Mouse (Mus musculus): ENCODE measurements around the gene Cdkal1. TPM values are rescaled to one million over a fixed set of nuclear protein-coding genes. Genes with fewer than 3 reads are reported as not detected.

The Cdkal1 gene
- polyA plus RNA-seq, 1 experiment from 2014 or later = 33.9 TPM

GRCm38 (mm10) chr13:29699896-29700295 lies 155.6 kb downstream of the Cdkal1 start:
- 96% methylated on average over 5 of the region's 5 CpGs for WGBS
- H3K27ac ChIP-seq (ENCODE audit: low read depth) = no peak overlapping the region

DNA sequence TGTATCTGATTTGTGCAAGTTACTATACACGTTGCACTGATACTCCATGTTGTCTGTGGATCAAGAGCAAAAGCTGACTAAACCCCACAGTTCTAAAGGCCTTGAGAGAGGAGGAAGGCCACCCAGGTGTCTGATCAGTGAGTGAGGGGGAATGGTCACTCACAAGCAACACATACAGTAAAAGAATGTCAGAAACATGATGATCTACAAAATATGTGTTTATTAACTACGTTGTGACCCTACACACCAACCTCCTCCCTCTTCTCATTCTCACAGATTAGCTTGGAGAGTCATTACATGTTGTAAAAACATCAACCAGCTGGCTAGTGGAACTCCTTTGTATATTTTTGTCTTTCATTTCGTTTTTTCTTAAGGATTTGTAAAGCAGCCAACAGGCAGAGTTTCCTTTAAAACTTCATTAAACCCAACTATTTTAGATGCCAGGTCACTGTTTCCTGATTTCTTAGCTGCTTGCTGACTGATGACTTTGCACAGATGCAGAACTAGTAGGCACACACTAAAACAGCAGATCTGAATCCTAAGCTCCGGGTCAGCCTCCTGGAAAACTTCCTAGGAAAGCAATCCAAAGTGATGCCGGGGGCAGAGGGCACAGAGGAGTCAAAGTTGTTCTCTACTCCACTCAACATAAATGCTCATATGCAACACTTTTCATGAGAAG lies 157.0 kb downstream of the Cdkal1 start:
- WGBS = 48% methylated on average over 5 of the region's 5 CpGs
- Histone ChIP-seq H3K36me3 (ENCODE audit: control insufficient read depth, insufficient read depth, low read length) (no peaks in the 10 kb centered on the region), H3K4me2 (ENCODE audit: low read length) (no peak overlapping the region), H3K4me1 (replicated peaks; ENCODE audit: control insufficient read depth, insufficient read depth, low read length) (no peaks in the 10 kb centered on the region), H3K27me3 (replicated peaks; ENCODE audit: control insufficient read depth, insufficient read depth, low read length) (no peaks in the 10 kb centered on the region), H3K9me3 (ENCODE audit: control insufficient read depth, low read length) (no peaks in the 10 kb centered on the region), H3K27ac (ENCODE audit: low read depth) (no peak overlapping the region), H3K9ac (ENCODE audit: low read length) (no peak overlapping the region), H3K4me3 (ENCODE audit: low read depth, low read length) (no peak overlapping the region)
- ATAC-seq (replicated peaks; ENCODE audit: low FRiP score, low TSS enrichment, low read depth) = no peak
- DNase-seq (ENCODE audit: low spot score) = no peak

More at GRCm38 (mm10) chr13:29699896-29700295, 155.6 kb downstream of the Cdkal1 start:
- no peak overlapping the region for H3K4me2 ChIP-seq (ENCODE audit: low read length)
- no peak overlapping the region for H3K4me3 ChIP-seq (ENCODE audit: low read depth, low read length)
- ATAC-seq (replicated peaks; ENCODE audit: low FRiP score, low TSS enrichment, low read depth) = no peak
- no peak for DNase-seq (ENCODE audit: low spot score)
- H3K9ac ChIP-seq (ENCODE audit: low read length) = no peak overlapping the region
- H3K36me3 ChIP-seq (ENCODE audit: control insufficient read depth, insufficient read depth, low read length) = no peaks in the 10 kb centered on the region
- no peaks in the 10 kb centered on the region for H3K4me1 ChIP-seq (replicated peaks; ENCODE audit: control insufficient read depth, insufficient read depth, low read length)
- H3K9me3 ChIP-seq (ENCODE audit: control insufficient read depth, low read length) = no peaks in the 10 kb centered on the region
- no peaks in the 10 kb centered on the region for H3K27me3 ChIP-seq (replicated peaks; ENCODE audit: control insufficient read depth, insufficient read depth, low read length)

DNA sequence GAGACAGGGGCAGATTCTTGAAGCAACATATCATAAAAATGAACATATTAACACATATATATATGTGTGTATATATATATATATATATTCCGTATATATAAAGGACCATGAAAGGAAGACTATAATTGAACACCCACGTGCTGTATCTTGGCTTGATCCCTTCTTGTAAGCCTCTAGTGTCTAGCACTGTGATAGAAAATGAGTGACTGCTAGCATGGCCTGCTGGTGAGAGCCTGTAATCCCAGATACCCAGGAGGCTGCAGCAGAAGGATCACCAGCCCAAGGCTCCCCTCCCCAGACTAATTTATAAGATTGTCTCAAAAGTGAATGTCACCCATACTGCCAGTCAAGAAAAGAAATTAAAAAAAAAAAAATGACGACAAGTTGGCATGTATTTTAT lies 158.2 kb downstream of the Cdkal1 start:
- H3K27ac ChIP-seq (ENCODE audit: low read depth) = no peak overlapping the region
- ATAC-seq (replicated peaks; ENCODE audit: low FRiP score, low TSS enrichment, low read depth) (no peak), DNase-seq (ENCODE audit: low spot score) (no peak)
- 85% methylated on average over 3 of the region's 3 CpGs for WGBS
- H3K4me1 ChIP-seq (replicated peaks; ENCODE audit: control insufficient read depth, insufficient read depth, low read length) = no peaks in the 10 kb centered on the region
- no peak overlapping the region for H3K4me2 ChIP-seq (ENCODE audit: low read length)
- H3K27me3 ChIP-seq (replicated peaks; ENCODE audit: control insufficient read depth, insufficient read depth, low read length) = no peaks in the 10 kb centered on the region
- no peak overlapping the region for H3K4me3 ChIP-seq (ENCODE audit: low read depth, low read length)
- no peaks in the 10 kb centered on the region for H3K9me3 ChIP-seq (ENCODE audit: control insufficient read depth, low read length)
- no peak overlapping the region for H3K9ac ChIP-seq (ENCODE audit: low read length)
- no peaks in the 10 kb centered on the region for H3K36me3 ChIP-seq (ENCODE audit: control insufficient read depth, insufficient read depth, low read length)

DNA sequence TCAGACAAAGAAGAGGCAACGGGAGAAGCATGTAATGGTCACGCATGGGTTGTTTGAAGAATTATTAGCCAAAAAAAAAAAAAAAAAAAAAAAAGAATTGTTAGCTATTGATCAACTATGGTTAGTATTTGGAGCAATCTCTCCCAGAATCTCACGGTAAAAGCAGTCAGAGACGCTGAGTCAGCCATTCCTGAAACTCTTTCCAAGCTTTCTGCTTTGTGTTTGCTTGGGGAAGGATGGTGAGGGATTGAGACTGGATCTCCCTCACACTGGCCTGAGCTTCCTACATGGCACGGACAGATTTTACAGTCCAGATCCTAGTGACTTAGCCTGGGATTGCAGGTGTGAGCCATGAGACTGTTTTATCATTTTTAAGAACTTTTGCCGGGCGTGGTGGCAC lies 164.7 kb downstream of the Cdkal1 start:
- Histone ChIP-seq H3K9ac (ENCODE audit: low read length) (no peak overlapping the region), H3K27ac (ENCODE audit: low read depth) (no peak overlapping the region), H3K4me1 (replicated peaks; ENCODE audit: control insufficient read depth, insufficient read depth, low read length) (no peaks in the 10 kb centered on the region), H3K4me2 (ENCODE audit: low read length) (no peak overlapping the region), H3K4me3 (ENCODE audit: low read depth, low read length) (no peak overlapping the region), H3K27me3 (replicated peaks; ENCODE audit: control insufficient read depth, insufficient read depth, low read length) (no peaks in the 10 kb centered on the region), H3K36me3 (ENCODE audit: control insufficient read depth, insufficient read depth, low read length) (no peaks in the 10 kb centered on the region), H3K9me3 (ENCODE audit: control insufficient read depth, low read length) (no peaks in the 10 kb centered on the region)
- ATAC-seq (replicated peaks; ENCODE audit: low FRiP score, low TSS enrichment, low read depth) (no peak), DNase-seq (ENCODE audit: low spot score) (no peak)
- 78% methylated on average over 7 of the region's 7 CpGs for WGBS

- Histone ChIP-seq H3K36me3 (ENCODE audit: control insufficient read depth, insufficient read depth, low read length) (no peaks in the 10 kb centered on the region), H3K4me2 (ENCODE audit: low read length) (no peak overlapping the region), H3K4me1 (replicated peaks; ENCODE audit: control insufficient read depth, insufficient read depth, low read length) (no peaks in the 10 kb centered on the region), H3K4me3 (ENCODE audit: low read depth, low read length) (no peak overlapping the region), H3K9ac (ENCODE audit: low read length) (no peak overlapping the region), H3K27me3 (replicated peaks; ENCODE audit: control insufficient read depth, insufficient read depth, low read length) (no peaks in the 10 kb centered on the region), H3K27ac (ENCODE audit: low read depth) (no peak overlapping the region), H3K9me3 (ENCODE audit: control insufficient read depth, low read length) (no peaks in the 10 kb centered on the region)
- ATAC-seq (replicated peaks; ENCODE audit: low FRiP score, low TSS enrichment, low read depth) (no peak), DNase-seq (ENCODE audit: low spot score) (no peak)
- whole genome bisulfite sequencing = 63% methylated on average over 6 of the region's 6 CpGs
These were observed 166.6 kb downstream of the Cdkal1 start for GRCm38 (mm10) chr13:29688851-29689250.

GRCm38 (mm10) chr13:29687872-29688271 lies 167.6 kb downstream of the Cdkal1 start:
- no peaks in the 10 kb centered on the region for H3K9me3 ChIP-seq (ENCODE audit: control insufficient read depth, low read length)
- H3K4me2 ChIP-seq (ENCODE audit: low read length) = no peak overlapping the region
- H3K27me3 ChIP-seq (replicated peaks; ENCODE audit: control insufficient read depth, insufficient read depth, low read length) = no peaks in the 10 kb centered on the region
- WGBS = 85% methylated on average over 7 of the region's 7 CpGs
- H3K36me3 ChIP-seq (ENCODE audit: control insufficient read depth, insufficient read depth, low read length) = no peaks in the 10 kb centered on the region
- ATAC-seq (replicated peaks; ENCODE audit: low FRiP score, low TSS enrichment, low read depth) = no peak
- no peak for DNase-seq (ENCODE audit: low spot score)
- no peaks in the 10 kb centered on the region for H3K4me1 ChIP-seq (replicated peaks; ENCODE audit: control insufficient read depth, insufficient read depth, low read length)
- H3K27ac ChIP-seq (ENCODE audit: low read depth) = no peak overlapping the region
- H3K4me3 ChIP-seq (ENCODE audit: low read depth, low read length) = no peak overlapping the region
- no peak overlapping the region for H3K9ac ChIP-seq (ENCODE audit: low read length)

DNA sequence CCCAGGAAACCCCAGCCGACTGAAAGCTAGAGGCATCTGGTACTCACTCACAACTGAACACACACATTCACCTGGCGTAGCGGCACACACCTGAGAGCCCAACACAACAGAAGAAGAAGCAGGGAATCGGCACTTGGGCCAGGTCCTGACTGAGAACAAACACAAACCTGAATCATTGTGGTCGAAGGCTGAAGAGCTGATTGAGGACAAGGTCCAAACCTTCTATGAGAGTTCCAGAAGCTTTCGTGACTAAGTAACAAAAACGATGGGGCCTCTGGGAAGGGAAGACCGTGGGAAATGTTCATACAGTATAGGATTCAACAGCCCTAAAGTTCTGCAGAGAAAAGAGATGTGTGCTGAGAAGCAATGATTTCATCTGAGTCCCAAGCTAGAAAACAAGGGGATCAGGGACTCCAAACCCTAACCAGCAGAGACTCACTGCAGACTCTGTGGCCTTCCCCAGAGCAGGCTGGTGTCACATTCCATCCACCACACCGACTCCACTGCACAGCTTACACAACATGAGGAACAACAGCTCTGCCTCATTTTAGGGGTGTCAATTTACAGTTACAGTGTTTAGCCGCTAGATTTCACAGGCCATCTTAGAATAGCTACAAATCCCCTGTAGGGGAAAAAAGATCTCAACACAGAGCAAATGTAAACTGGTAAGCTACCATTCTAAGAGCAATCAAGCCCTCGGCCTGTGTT lies 175.8 kb downstream of the Cdkal1 start:
- no peak overlapping the region for H3K4me3 ChIP-seq (ENCODE audit: low read depth, low read length)
- no peaks in the 10 kb centered on the region for H3K27me3 ChIP-seq (replicated peaks; ENCODE audit: control insufficient read depth, insufficient read depth, low read length)
- H3K4me2 ChIP-seq (ENCODE audit: low read length) = no peak overlapping the region
- no peaks in the 10 kb centered on the region for H3K36me3 ChIP-seq (ENCODE audit: control insufficient read depth, insufficient read depth, low read length)
- ATAC-seq (replicated peaks; ENCODE audit: low FRiP score, low TSS enrichment, low read depth) = no peak
- no peaks in the 10 kb centered on the region for H3K9me3 ChIP-seq (ENCODE audit: control insufficient read depth, low read length)
- no peak overlapping the region for H3K9ac ChIP-seq (ENCODE audit: low read length)
- no peaks in the 10 kb centered on the region for H3K4me1 ChIP-seq (replicated peaks; ENCODE audit: control insufficient read depth, insufficient read depth, low read length)
- no peak for DNase-seq (ENCODE audit: low spot score)
- WGBS = 75% methylated on average over 11 of the region's 11 CpGs
- H3K27ac ChIP-seq (ENCODE audit: low read depth) = no peak overlapping the region

DNA sequence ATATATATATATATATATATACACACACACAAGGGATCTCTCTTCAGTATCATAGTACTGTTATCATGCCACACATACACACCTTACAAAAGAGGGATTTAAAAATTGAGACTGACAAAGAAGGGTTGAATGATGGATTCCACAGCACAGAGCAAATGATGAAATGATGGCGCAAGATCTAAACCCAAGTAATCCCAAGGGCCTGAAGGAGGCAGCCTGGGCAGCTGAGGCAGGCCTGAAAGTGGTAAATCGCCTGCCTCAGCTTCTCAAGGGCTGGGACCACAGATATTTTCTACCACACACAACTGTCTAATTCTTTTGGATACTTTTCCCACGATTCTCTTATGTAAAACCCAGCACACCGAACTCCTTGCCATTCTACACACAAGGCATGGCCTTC lies 177.9 kb downstream of the Cdkal1 start:
- no peaks in the 10 kb centered on the region for H3K36me3 ChIP-seq (ENCODE audit: control insufficient read depth, insufficient read depth, low read length)
- no peaks in the 10 kb centered on the region for H3K9me3 ChIP-seq (ENCODE audit: control insufficient read depth, low read length)
- no peak overlapping the region for H3K27ac ChIP-seq (ENCODE audit: low read depth)
- no peak overlapping the region for H3K9ac ChIP-seq (ENCODE audit: low read length)
- ATAC-seq (replicated peaks; ENCODE audit: low FRiP score, low TSS enrichment, low read depth) (no peak), DNase-seq (ENCODE audit: low spot score) (no peak)
- H3K4me2 ChIP-seq (ENCODE audit: low read length) = no peak overlapping the region
- H3K4me1 ChIP-seq (replicated peaks; ENCODE audit: control insufficient read depth, insufficient read depth, low read length) = no peaks in the 10 kb centered on the region
- H3K27me3 ChIP-seq (replicated peaks; ENCODE audit: control insufficient read depth, insufficient read depth, low read length) = no peaks in the 10 kb centered on the region
- 94% methylated on average over 4 of the region's 4 CpGs for WGBS
- H3K4me3 ChIP-seq (ENCODE audit: low read depth, low read length) = no peak overlapping the region

- Histone ChIP-seq H3K4me2 (ENCODE audit: low read length) (no peak overlapping the region), H3K9ac (ENCODE audit: low read length) (no peak overlapping the region), H3K4me3 (ENCODE audit: low read depth, low read length) (no peak overlapping the region), H3K27me3 (replicated peaks; ENCODE audit: control insufficient read depth, insufficient read depth, low read length) (no peaks in the 10 kb centered on the region), H3K36me3 (ENCODE audit: control insufficient read depth, insufficient read depth, low read length) (no peaks in the 10 kb centered on the region), H3K27ac (ENCODE audit: low read depth) (no peak overlapping the region), H3K4me1 (replicated peaks; ENCODE audit: control insufficient read depth, insufficient read depth, low read length) (no peaks in the 10 kb centered on the region), H3K9me3 (ENCODE audit: control insufficient read depth, low read length) (no peaks in the 10 kb centered on the region)
- DNase-seq (ENCODE audit: low spot score) = no peak
- ATAC-seq (replicated peaks; ENCODE audit: low FRiP score, low TSS enrichment, low read depth) = no peak
- 85% methylated on average over 3 of the region's 3 CpGs for WGBS
These were observed 184.8 kb downstream of the Cdkal1 start for GRCm38 (mm10) chr13:29670626-29671025.

Measured in intestine, embryonic 14.5 days (tissue).